Mouse (Mus musculus): ENCODE measurements around the gene Rhbg. TPM values are rescaled to one million over a fixed set of nuclear protein-coding genes. Genes with fewer than 3 reads are reported as not detected.

Rhbg gene
- polyA plus RNA-seq, 1 experiment from 2014 or later = 0.34 TPM

Small RNAs within 50 kb of the gene (microRNA-seq; reads per million reads assigned to microRNA genes)
- gene Gm25641 = not detected
- not detected for gene Mir3093
- gene Mir9-1 = not detected

Other genes with a start within 250 kb of the Rhbg start
- gene Hapln2, start 227.1 kb downstream of the Rhbg start, polyA plus RNA-seq (2015; fragmentation: Nextera tagmentation; extraction: Ambion mirVana) = 0.07 and 0.23 TPM in 2 replicates
- gene Gpatch4, start 211.6 kb downstream of the Rhbg start, polyA plus RNA-seq (2015; fragmentation: Nextera tagmentation; extraction: Ambion mirVana) = 30.6 and 31.6 TPM in 2 replicates
- 199 and 215 TPM in 2 replicates for gene Naxe, start 196.2 kb downstream of the Rhbg start, polyA plus RNA-seq (2015; fragmentation: Nextera tagmentation; extraction: Ambion mirVana)
- not detected in 2 replicates for gene Ttc24, start 176.4 kb downstream of the Rhbg start, polyA plus RNA-seq (2015; fragmentation: Nextera tagmentation; extraction: Ambion mirVana)
- gene Iqgap3, start 172.7 kb downstream of the Rhbg start, polyA plus RNA-seq (2015; fragmentation: Nextera tagmentation; extraction: Ambion mirVana) = 25.2 and 26.6 TPM in 2 replicates
- 16.7 and 20.4 TPM in 2 replicates for gene Mef2d, start 112.3 kb downstream of the Rhbg start, polyA plus RNA-seq (2015; fragmentation: Nextera tagmentation; extraction: Ambion mirVana)
- gene Gm38392, start 32.5 kb upstream of the Rhbg start, polyA plus RNA-seq (2015; fragmentation: Nextera tagmentation; extraction: Ambion mirVana) = 0.23 and 0.35 TPM in 2 replicates
- 10.0 and 12.2 TPM in 2 replicates for gene Tsacc, start 42.3 kb upstream of the Rhbg start, polyA plus RNA-seq (2015; fragmentation: Nextera tagmentation; extraction: Ambion mirVana)
- gene Cct3, start 42.4 kb upstream of the Rhbg start, polyA plus RNA-seq (2015; fragmentation: Nextera tagmentation; extraction: Ambion mirVana) = 525 and 549 TPM in 2 replicates
- 192 and 203 TPM in 2 replicates for gene Glmp, start 70.3 kb upstream of the Rhbg start, polyA plus RNA-seq (2015; fragmentation: Nextera tagmentation; extraction: Ambion mirVana)
- gene Tmem79, start 81.4 kb upstream of the Rhbg start, polyA plus RNA-seq (2015; fragmentation: Nextera tagmentation; extraction: Ambion mirVana) = 7.5 and 9.5 TPM in 2 replicates
- 49.4 and 53.1 TPM in 2 replicates for gene Smg5, start 81.6 kb upstream of the Rhbg start, polyA plus RNA-seq (2015; fragmentation: Nextera tagmentation; extraction: Ambion mirVana)
- 9.5 and 10.1 TPM in 2 replicates for gene Paqr6, start 109.9 kb upstream of the Rhbg start, polyA plus RNA-seq (2015; fragmentation: Nextera tagmentation; extraction: Ambion mirVana)
- gene Bglap3, start 118.0 kb upstream of the Rhbg start, polyA plus RNA-seq (2015; fragmentation: Nextera tagmentation; extraction: Ambion mirVana) = not detected in 2 replicates
- gene Bglap2, start 124.0 kb upstream of the Rhbg start, polyA plus RNA-seq (2015; fragmentation: Nextera tagmentation; extraction: Ambion mirVana) = not detected in 2 replicates
- 0.53 TPM in 1 of 2 replicates, not detected in the other for gene Bglap, start 129.8 kb upstream of the Rhbg start, polyA plus RNA-seq (2015; fragmentation: Nextera tagmentation; extraction: Ambion mirVana)
- gene Pmf1, start 155.6 kb upstream of the Rhbg start, polyA plus RNA-seq (2015; fragmentation: Nextera tagmentation; extraction: Ambion mirVana) = 158 and 164 TPM in 2 replicates
- 13.9 and 14.8 TPM in 2 replicates for gene Slc25a44, start 170.4 kb upstream of the Rhbg start, polyA plus RNA-seq (2015; fragmentation: Nextera tagmentation; extraction: Ambion mirVana)
- gene Sema4a, start 206.5 kb upstream of the Rhbg start, polyA plus RNA-seq (2015; fragmentation: Nextera tagmentation; extraction: Ambion mirVana) = 4.5 and 5.3 TPM in 2 replicates